Mouse (Mus musculus): ENCODE measurements around the gene Rpia. TPM values are rescaled to one million over a fixed set of nuclear protein-coding genes. Genes with fewer than 3 reads are reported as not detected.

Rpia gene
- polyA plus RNA-seq, 1 experiment from 2014 or later = 3.3 TPM

GRCm38 (mm10) chr6:70774372-70774771 is 17.7 kb downstream of the Rpia start:
- WGBS = 36% methylated on average over 2 of the region's 2 CpGs
- no peaks in the 10 kb centered on the region for H3K27me3 ChIP-seq (replicated peaks; ENCODE audit: control insufficient read depth, insufficient read depth, low read length)
- no peaks in the 10 kb centered on the region for H3K4me1 ChIP-seq (ENCODE audit: control insufficient read depth, insufficient read depth, low read length)
- H3K9ac ChIP-seq (ENCODE audit: low read depth, low read length) = no peak overlapping the region
- H3K36me3 ChIP-seq (ENCODE audit: control insufficient read depth, insufficient read depth, low read length) = peaks cover 50% of the 10 kb centered on the region
- H3K9me3 ChIP-seq (ENCODE audit: control insufficient read depth, low read length) = no peaks in the 10 kb centered on the region
- no peak for DNase-seq (ENCODE audit: low spot score)
- H3K4me3 ChIP-seq (ENCODE audit: low read depth, low read length) = no peak overlapping the region
- no peak overlapping the region for H3K4me2 ChIP-seq (ENCODE audit: low read depth, low read length)
- ATAC-seq (ENCODE audit: low read depth) = no peak
- no peak overlapping the region for H3K27ac ChIP-seq (replicated peaks; ENCODE audit: low read depth, low read length)

GRCm38 (mm10) chr6:70773769-70774168 is 18.3 kb downstream of the Rpia start:
- no peak overlapping the region for H3K27ac ChIP-seq (replicated peaks; ENCODE audit: low read depth, low read length)
- 71% methylated on average over 5 of the region's 5 CpGs for WGBS

GRCm38 (mm10) chr6:70768769-70769168 is 23.3 kb downstream of the Rpia start:
- WGBS = 33% methylated on average over 6 of the region's 6 CpGs
- ATAC-seq (ENCODE audit: low read depth) = peak; percentile 86

More at GRCm38 (mm10) chr6:70773769-70774168, 18.3 kb downstream of the Rpia start:
- no peak for DNase-seq (ENCODE audit: low spot score)
- no peak overlapping the region for H3K4me2 ChIP-seq (ENCODE audit: low read depth, low read length)
- H3K4me3 ChIP-seq (ENCODE audit: low read depth, low read length) = no peak overlapping the region
- no peak overlapping the region for H3K9ac ChIP-seq (ENCODE audit: low read depth, low read length)
- no peak for ATAC-seq (ENCODE audit: low read depth)
- H3K36me3 ChIP-seq (ENCODE audit: control insufficient read depth, insufficient read depth, low read length) = peaks cover 51% of the 10 kb centered on the region
- H3K4me1 ChIP-seq (ENCODE audit: control insufficient read depth, insufficient read depth, low read length) = no peaks in the 10 kb centered on the region
- H3K27me3 ChIP-seq (replicated peaks; ENCODE audit: control insufficient read depth, insufficient read depth, low read length) = no peaks in the 10 kb centered on the region
- H3K9me3 ChIP-seq (ENCODE audit: control insufficient read depth, low read length) = no peaks in the 10 kb centered on the region

GRCm38 (mm10) chr6:70765076-70765475 is 27.0 kb downstream of the Rpia start:
- no peak for DNase-seq (ENCODE audit: low spot score)
- no peak overlapping the region for H3K4me3 ChIP-seq (ENCODE audit: low read depth, low read length)
- no peaks in the 10 kb centered on the region for H3K9me3 ChIP-seq (ENCODE audit: control insufficient read depth, low read length)
- H3K4me1 ChIP-seq (ENCODE audit: control insufficient read depth, insufficient read depth, low read length) = no peaks in the 10 kb centered on the region
- no peaks in the 10 kb centered on the region for H3K27me3 ChIP-seq (replicated peaks; ENCODE audit: control insufficient read depth, insufficient read depth, low read length)
- 89% methylated on average over 8 of the region's 8 CpGs for WGBS
- H3K9ac ChIP-seq (ENCODE audit: low read depth, low read length) = no peak overlapping the region
- H3K27ac ChIP-seq (replicated peaks; ENCODE audit: low read depth, low read length) = no peak overlapping the region
- ATAC-seq (ENCODE audit: low read depth) = no peak
- no peak overlapping the region for H3K4me2 ChIP-seq (ENCODE audit: low read depth, low read length)
- peaks cover 30% of the 10 kb centered on the region for H3K36me3 ChIP-seq (ENCODE audit: control insufficient read depth, insufficient read depth, low read length)

More at GRCm38 (mm10) chr6:70768769-70769168, 23.3 kb downstream of the Rpia start:
- Histone ChIP-seq H3K4me3 (ENCODE audit: low read depth, low read length) (no peak overlapping the region), H3K27ac (replicated peaks; ENCODE audit: low read depth, low read length) (no peak overlapping the region), H3K4me2 (ENCODE audit: low read depth, low read length) (no peak overlapping the region), H3K36me3 (ENCODE audit: control insufficient read depth, insufficient read depth, low read length) (peaks cover 65% of the 10 kb centered on the region), H3K27me3 (replicated peaks; ENCODE audit: control insufficient read depth, insufficient read depth, low read length) (no peaks in the 10 kb centered on the region), H3K9me3 (ENCODE audit: control insufficient read depth, low read length) (no peaks in the 10 kb centered on the region), H3K4me1 (ENCODE audit: control insufficient read depth, insufficient read depth, low read length) (no peaks in the 10 kb centered on the region), H3K9ac (ENCODE audit: low read depth, low read length) (no peak overlapping the region)
- DNase-seq (ENCODE audit: low spot score) = peak; percentile 75

- Histone ChIP-seq H3K4me3 (ENCODE audit: low read depth, low read length) (no peak overlapping the region), H3K9me3 (ENCODE audit: control insufficient read depth, low read length) (no peaks in the 10 kb centered on the region), H3K9ac (ENCODE audit: low read depth, low read length) (no peak overlapping the region), H3K36me3 (ENCODE audit: control insufficient read depth, insufficient read depth, low read length) (peaks cover 24% of the 10 kb centered on the region), H3K27me3 (replicated peaks; ENCODE audit: control insufficient read depth, insufficient read depth, low read length) (no peaks in the 10 kb centered on the region), H3K4me2 (ENCODE audit: low read depth, low read length) (no peak overlapping the region), H3K27ac (replicated peaks; ENCODE audit: low read depth, low read length) (no peak overlapping the region), H3K4me1 (ENCODE audit: control insufficient read depth, insufficient read depth, low read length) (no peaks in the 10 kb centered on the region)
- 92% methylated on average over 5 of the region's 5 CpGs for WGBS
- no peak for DNase-seq (ENCODE audit: low spot score)
- ATAC-seq (ENCODE audit: low read depth) = no peak
Measured at GRCm38 (mm10) chr6:70764551-70764950, 27.5 kb downstream of the Rpia start.

GRCm38 (mm10) chr6:70763881-70764280 is 28.2 kb downstream of the Rpia start:
- H3K4me3 ChIP-seq (ENCODE audit: low read depth, low read length) = no peak overlapping the region
- H3K9me3 ChIP-seq (ENCODE audit: control insufficient read depth, low read length) = no peaks in the 10 kb centered on the region
- 94% methylated on average over 4 of the region's 4 CpGs for WGBS
- ATAC-seq (ENCODE audit: low read depth) (no peak), DNase-seq (ENCODE audit: low spot score) (no peak)
- no peaks in the 10 kb centered on the region for H3K27me3 ChIP-seq (replicated peaks; ENCODE audit: control insufficient read depth, insufficient read depth, low read length)
- no peak overlapping the region for H3K27ac ChIP-seq (replicated peaks; ENCODE audit: low read depth, low read length)
- no peak overlapping the region for H3K4me2 ChIP-seq (ENCODE audit: low read depth, low read length)
- H3K36me3 ChIP-seq (ENCODE audit: control insufficient read depth, insufficient read depth, low read length) = peaks cover 22% of the 10 kb centered on the region
- H3K9ac ChIP-seq (ENCODE audit: low read depth, low read length) = no peak overlapping the region
- no peaks in the 10 kb centered on the region for H3K4me1 ChIP-seq (ENCODE audit: control insufficient read depth, insufficient read depth, low read length)

GRCm38 (mm10) chr6:70762659-70763058 is 29.4 kb downstream of the Rpia start:
- Histone ChIP-seq H3K36me3 (ENCODE audit: control insufficient read depth, insufficient read depth, low read length) (peaks cover 14% of the 10 kb centered on the region), H3K4me1 (ENCODE audit: control insufficient read depth, insufficient read depth, low read length) (no peaks in the 10 kb centered on the region), H3K27me3 (replicated peaks; ENCODE audit: control insufficient read depth, insufficient read depth, low read length) (no peaks in the 10 kb centered on the region), H3K4me2 (ENCODE audit: low read depth, low read length) (no peak overlapping the region), H3K27ac (replicated peaks; ENCODE audit: low read depth, low read length) (no peak overlapping the region), H3K9me3 (ENCODE audit: control insufficient read depth, low read length) (no peaks in the 10 kb centered on the region), H3K4me3 (ENCODE audit: low read depth, low read length) (no peak overlapping the region), H3K9ac (ENCODE audit: low read depth, low read length) (no peak overlapping the region)
- no peak for ATAC-seq (ENCODE audit: low read depth)
- no peak for DNase-seq (ENCODE audit: low spot score)
- WGBS = 78% methylated on average over 6 of the region's 6 CpGs

GRCm38 (mm10) chr6:70760951-70761350 is 31.1 kb downstream of the Rpia start:
- no peaks in the 10 kb centered on the region for H3K27me3 ChIP-seq (replicated peaks; ENCODE audit: control insufficient read depth, insufficient read depth, low read length)
- DNase-seq (ENCODE audit: low spot score) = no peak

GRCm38 (mm10) chr6:70754833-70755232 is 37.2 kb downstream of the Rpia start:
- ATAC-seq (ENCODE audit: low read depth) (no peak), DNase-seq (ENCODE audit: low spot score) (no peak)
- Histone ChIP-seq H3K4me2 (ENCODE audit: low read depth, low read length) (no peak overlapping the region), H3K4me1 (ENCODE audit: control insufficient read depth, insufficient read depth, low read length) (peaks cover 4% of the 10 kb centered on the region; the same call in 1 of the 2 replicates), H3K27me3 (replicated peaks; ENCODE audit: control insufficient read depth, insufficient read depth, low read length) (no peaks in the 10 kb centered on the region), H3K4me3 (ENCODE audit: low read depth, low read length) (no peak overlapping the region), H3K9ac (ENCODE audit: low read depth, low read length) (no peak overlapping the region), H3K9me3 (ENCODE audit: control insufficient read depth, low read length) (no peaks in the 10 kb centered on the region), H3K36me3 (ENCODE audit: control insufficient read depth, insufficient read depth, low read length) (no peaks in the 10 kb centered on the region), H3K27ac (replicated peaks; ENCODE audit: low read depth, low read length) (no peak overlapping the region)
- WGBS = 87% methylated on average over 10 of the region's 10 CpGs

More at GRCm38 (mm10) chr6:70760951-70761350, 31.1 kb downstream of the Rpia start:
- 85% methylated on average over 4 of the region's 4 CpGs for WGBS
- no peak overlapping the region for H3K27ac ChIP-seq (replicated peaks; ENCODE audit: low read depth, low read length)
- H3K9me3 ChIP-seq (ENCODE audit: control insufficient read depth, low read length) = no peaks in the 10 kb centered on the region
- H3K4me2 ChIP-seq (ENCODE audit: low read depth, low read length) = no peak overlapping the region
- H3K9ac ChIP-seq (ENCODE audit: low read depth, low read length) = no peak overlapping the region
- no peak overlapping the region for H3K4me3 ChIP-seq (ENCODE audit: low read depth, low read length)
- ATAC-seq (ENCODE audit: low read depth) = no peak
- H3K36me3 ChIP-seq (ENCODE audit: control insufficient read depth, insufficient read depth, low read length) = peaks cover 7% of the 10 kb centered on the region
- H3K4me1 ChIP-seq (ENCODE audit: control insufficient read depth, insufficient read depth, low read length) = no peaks in the 10 kb centered on the region
